Mouse (Mus musculus) granulocyte monocyte progenitor cell, adult 5-6 weeks (primary cell): ENCODE measurements around the gene Gjb3. TPM values are rescaled to one million over a fixed set of nuclear protein-coding genes. Genes with fewer than 3 reads are reported as not detected.

Experiments
- ATAC-seq: replicated peaks from 2 replicates; pipeline ENCODE4 v1.8.0; 2016; ENCODE audit warnings: mild to moderate bottlenecking, moderate TSS enrichment, inconsistent platforms; ENCODE audit not compliant: poor library complexity, severe bottlenecking
- total RNA-seq, 2 experiments: library from RNA; stranded (forward) in 1 of 2; stranded (reverse) in 1 of 2; fragments of 200-712, 200-1000 nt in 1 of 2; fragments of >200 nt in 1 of 2; fragmentation: Nextera tagmentation in 1 of 2; gene quantifications; 2 replicates each; pipeline ENCODE4 v1.2.3; 2014 to 2017

The Gjb3 gene
- total RNA-seq (2014; fragmentation: Nextera tagmentation) = not detected in 2 replicates
- 0.69 and 0.82 TPM in 2 replicates for total RNA-seq (2017)

DNA sequence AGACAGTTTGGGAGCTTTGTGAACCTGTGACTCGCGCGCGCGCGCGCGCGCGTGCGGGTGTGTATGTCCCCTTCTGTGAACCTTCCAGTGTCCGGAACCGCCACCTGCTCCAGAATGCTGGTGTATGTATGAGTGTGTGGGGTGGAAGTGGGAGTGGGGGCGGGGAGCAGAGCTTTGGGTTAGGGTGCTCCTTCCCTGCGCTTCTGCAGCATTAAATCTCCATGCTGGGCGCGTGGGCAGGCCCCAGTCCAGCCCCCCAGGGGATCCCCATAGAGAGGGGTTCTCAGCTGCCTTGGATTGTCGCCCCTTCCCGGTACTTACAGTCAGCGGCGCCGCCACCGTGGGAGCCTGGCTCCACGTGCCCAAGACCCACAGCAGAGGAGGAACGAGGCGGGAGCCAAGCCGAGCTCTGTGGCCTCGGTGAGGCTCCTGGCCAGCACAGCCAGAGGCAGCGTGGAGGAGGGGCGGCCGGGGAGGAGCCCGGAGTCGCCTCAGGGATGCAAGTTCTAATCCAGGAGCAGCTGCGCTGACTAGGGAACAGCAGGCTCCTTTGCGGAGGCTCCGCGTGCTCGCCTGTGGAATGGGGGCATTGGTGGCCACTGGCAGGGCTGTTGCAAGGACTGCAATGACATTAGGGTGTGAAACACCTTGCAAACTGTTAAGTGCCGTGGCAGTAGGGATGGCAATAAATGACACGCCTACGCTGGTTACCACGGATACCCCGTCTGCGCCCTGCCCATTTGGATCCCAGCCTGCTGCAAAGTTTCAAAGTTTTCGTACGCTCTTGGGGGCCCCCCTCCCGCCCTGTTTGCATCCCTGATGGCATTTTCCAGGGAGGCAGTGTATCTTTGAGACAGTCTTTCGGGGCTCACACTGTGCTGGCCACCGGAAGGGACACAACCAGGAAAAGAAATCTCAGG, at the start of gene Gjb3:
Gjb3 (minus strand) TSS at position 664 of the 920 bp plus-strand sequence.
- ATAC-seq = peak; percentile 16; the same call in 1 of the 2 replicates

DNA sequence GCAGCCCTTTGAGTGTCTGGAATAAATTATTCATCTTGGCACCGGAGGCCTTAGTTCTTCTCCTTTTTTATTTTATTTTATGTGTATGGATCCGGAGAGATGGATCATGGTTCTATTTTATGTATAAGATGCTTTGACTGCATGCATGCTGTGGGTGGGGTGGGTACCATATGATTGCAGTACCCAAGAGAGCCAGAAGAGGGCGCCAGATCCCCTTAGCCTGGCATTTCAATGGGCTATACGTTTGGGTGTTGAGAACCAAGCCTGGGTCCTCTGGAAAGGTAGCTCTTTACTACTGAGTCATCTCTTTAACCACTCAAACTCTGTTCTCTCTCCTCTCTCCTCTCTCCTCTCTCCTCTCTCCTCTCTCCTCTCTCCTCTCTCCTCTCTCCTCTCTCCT, 46.7 kb upstream of the Gjb3 start:
- ATAC-seq = peak; percentile 48; the same call in 1 of the 2 replicates

DNA sequence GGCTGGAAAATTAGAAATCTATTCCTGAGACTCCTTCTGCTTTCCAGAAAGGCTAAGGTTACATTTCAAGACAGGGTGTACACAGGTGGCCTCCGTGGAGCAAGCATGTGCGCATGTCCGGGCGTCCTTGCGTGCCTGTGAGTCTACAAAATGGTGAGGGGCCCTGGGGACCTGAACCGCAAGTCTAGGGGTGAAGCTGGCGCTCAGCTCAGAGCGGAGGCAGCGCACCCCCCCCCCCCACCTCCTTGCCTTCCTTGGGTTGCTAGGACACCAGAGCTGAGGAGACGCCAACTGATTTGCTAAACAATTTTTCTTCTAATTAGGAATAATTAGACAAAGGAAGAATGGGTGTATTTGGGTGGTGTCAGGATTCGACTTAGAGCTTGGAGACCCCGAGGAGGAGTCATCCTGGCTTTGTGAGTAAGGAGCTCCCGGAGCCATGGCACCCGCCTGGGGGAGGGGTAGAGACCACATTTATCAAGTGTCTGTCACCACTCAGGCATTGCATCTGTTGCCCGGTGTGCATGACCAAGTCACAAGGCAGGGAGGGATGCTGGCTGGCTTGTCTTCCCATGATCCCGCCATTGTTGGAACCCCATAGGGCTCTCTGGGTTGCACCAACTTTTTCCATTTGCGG, 45.0 kb upstream of the Gjb3 start:
- no peak for ATAC-seq

- ATAC-seq = no peak
Observed at GRCm38 (mm10) chr4:127374645-127375044, 44.0 kb upstream of the Gjb3 start.

DNA sequence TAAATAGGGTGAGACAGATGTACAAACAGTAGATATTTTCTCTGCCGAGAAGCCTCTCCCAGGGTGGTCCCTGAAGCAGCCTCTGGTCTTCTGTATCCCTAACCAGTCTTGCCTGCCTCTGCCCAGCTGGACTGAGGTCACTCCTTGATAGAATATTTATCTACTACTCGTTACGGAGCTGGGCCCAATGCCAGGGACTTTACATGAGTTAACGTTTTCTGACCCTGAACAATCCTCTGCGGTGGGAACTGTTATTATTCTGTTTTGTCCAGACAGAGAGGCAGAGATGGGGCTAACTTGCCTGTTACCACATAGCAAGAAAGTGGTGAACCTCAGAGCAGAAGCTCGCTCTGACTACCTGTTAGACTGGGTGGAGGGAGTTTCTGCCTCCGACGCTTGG, 42.8 kb upstream of the Gjb3 start:
- no peak for ATAC-seq

DNA sequence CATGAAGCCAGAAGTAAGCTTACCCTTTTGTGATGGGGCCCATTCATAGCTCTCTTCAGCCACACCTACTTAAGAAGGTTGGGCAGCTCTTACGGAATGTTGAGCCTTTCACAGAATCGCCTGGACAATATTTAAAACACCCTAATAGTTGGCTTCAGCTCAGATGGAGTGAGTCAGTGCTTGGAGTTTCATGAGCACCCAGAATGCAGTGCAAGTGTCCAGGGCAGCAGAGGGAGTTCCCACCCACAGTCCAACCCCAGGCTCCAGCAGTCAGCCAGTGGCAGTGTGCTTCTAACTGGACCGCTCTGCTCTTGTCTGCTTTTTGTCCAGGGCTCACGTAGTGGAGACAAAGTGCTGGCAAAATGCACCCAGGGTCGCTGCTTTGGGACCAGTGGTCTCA, 40.9 kb upstream of the Gjb3 start:
- no peak for ATAC-seq

DNA sequence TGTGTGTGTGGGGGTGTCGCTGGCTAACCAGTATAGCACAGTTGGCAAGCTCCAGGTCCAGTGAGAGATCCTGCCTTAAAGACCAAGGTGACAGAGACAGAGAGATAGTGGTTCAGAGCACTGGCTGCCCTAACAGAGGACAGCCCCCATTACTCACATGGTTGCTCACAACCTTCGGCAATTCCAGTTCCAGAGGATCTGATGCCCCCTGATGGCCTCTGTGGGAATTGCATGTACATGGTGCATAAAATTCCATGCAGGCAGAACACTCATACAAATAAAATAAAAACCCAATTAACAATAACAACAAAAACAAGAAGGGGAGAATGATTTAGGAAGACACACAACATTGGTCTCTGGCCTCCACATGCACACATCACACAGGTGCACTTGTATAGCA, 39.8 kb upstream of the Gjb3 start:
- ATAC-seq = peak; percentile 65

DNA sequence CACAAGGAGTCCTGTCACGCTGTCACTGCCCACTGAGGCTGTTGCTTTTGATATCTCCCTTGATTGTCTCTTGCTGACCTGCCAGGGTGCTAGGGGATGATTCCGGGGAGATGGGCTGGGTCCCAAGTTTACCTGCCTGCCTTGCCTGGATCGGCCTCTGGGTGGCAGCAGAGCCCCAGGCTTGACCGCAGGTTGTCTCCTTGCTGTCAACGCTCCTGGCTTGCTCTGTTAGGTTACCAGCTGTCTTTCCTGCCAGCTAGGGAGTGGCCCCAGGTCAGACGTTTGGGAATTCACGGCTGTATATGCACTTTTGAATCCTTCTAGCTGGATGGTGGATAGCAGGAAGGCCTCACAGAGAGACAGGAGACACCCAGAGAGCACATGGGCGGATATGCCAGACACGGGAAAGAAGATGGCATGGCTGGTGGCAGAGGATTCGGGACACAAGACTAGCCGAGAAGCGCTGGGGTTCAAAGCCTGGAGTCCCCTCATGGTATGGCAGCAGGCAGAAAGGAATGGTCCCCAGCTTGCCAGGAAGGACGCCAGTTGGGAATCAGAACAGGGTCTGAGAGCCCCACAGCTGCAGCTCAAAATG, 37.8 kb upstream of the Gjb3 start:
- ATAC-seq = peak; percentile 89

DNA sequence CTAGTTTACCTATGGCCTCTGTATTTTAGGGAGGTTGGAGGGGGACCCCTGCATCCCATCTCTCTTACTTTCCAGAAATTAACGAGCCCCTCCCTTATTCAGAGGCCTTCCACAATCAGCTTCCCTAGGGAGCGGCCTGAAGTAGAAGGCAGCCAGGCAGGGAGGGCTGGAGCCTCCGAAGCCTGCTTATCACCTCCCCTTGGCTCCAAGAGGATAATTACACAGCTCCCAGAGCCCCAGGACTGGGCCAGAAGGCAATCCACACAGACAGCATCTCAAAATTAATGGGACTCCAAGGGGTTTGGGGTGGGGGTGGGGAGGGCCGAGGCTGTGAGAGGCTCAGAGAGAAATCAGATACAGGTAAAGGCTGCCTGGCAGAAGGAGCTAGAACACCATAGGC, 35.2 kb upstream of the Gjb3 start:
- no peak for ATAC-seq

- no peak for ATAC-seq
Observed at GRCm38 (mm10) chr4:127365433-127365832, 34.8 kb upstream of the Gjb3 start.

- ATAC-seq = no peak
Observed at GRCm38 (mm10) chr4:127364431-127364830, 33.8 kb upstream of the Gjb3 start.

GRCm38 (mm10) chr4:127363331-127363730, 32.7 kb upstream of the Gjb3 start:
- ATAC-seq = 0 out of 2 replicates have a peak, but pooled peaks have one; percentile 34

GRCm38 (mm10) chr4:127362520-127362919, 31.9 kb upstream of the Gjb3 start:
- peak; percentile 38 for ATAC-seq

- ATAC-seq = no peak
Observed at GRCm38 (mm10) chr4:127358018-127358417, 27.4 kb upstream of the Gjb3 start, which contains the start of gene Gjb5. Gene Gjb5, minus strand, starts transcription at chr4:127358181.

DNA sequence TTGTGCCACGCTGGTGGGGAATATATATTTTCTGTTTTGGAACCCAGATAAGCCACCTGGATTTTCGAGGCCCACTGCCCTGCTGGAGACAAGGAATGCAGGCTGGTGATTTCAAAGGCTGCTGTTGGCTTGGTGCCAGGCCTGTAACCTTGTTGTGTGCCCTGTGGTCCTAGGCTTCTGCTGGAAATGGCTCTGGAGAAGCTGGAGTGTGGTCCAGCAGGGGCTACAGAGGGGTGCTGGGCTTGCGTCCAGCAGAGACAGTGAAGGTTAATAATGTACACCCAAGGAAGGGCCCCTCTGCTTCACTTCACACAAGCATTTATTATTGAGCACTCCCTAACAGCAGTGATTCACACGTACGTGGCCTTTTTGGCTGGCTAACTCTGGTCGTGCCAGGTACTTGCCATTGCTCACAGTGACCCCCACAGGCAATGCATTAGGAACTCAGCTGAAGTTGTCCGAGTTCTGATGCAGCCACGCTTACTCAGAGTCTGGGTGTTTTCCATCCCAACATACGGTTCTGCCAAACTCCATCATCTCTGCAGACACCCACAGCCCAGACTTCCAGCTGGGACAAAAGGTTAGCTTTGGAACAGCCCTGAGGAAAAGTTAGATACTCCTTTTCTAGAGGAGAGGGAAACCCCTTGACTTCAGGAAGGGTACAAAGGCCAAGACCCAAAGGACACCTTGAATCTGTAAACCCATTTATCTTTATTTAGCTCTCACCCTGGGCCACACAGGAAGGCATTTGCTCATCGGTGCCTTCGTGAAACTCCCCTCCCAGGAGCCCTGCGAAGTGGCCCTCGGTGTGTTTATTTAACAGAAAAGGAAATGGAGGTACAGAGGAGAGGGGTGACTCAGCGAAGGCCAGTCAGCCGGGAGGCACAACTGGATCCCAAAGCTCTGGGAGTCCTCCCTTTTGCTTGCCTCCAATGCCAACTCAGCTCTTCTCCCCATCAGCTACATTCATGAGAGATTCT, 24.2 kb upstream of the Gjb3 start:
- no peak for ATAC-seq

DNA sequence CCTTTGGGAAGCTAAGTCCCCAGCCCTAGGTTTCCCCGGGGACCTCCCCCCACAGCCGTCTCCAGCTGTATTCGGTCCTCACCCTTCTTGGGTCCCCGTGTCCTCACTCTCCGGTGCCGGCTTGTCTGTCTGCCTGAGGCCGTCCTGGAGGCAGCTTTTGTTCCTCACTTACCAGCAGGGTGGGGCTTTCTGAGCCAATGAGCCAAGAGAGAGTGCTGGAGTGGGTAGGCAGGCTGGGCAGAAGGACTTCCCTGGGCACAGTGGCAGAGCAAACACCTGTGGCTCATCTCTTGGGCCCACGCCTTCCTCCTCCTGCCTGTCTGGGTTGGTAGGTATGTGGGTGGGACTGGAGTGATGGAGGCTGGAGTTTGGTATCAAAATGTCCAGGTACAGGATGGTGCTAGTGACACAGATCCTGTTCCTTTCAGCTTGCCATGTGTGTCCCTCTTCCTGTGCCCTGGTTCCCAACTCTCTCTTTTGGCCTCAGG, 23.4 kb upstream of the Gjb3 start, which contains the start of gene Gjb4:
Gjb4 (minus strand) TSS at position 131 of the 488 bp plus-strand sequence.
- ATAC-seq = no peak

DNA sequence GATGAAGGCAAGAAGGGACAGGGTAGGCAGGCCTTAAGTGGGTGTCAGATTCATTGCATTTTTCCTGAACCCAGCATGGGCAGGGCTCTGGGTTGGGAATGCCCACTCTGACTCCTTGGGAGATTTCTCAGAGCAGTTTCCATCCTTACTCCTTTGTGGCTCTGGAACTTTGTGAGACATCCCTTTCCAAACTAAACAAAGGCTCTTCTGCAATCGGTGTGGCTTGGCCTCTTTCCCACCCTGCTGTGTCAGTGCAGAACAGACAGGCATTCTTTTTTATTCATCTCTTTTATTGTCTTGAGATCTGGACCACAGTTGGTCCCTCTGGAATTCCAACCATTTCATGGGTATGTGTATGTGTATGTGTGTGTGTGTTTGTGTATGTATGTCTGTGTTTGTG, 21.9 kb upstream of the Gjb3 start:
- ATAC-seq = no peak

DNA sequence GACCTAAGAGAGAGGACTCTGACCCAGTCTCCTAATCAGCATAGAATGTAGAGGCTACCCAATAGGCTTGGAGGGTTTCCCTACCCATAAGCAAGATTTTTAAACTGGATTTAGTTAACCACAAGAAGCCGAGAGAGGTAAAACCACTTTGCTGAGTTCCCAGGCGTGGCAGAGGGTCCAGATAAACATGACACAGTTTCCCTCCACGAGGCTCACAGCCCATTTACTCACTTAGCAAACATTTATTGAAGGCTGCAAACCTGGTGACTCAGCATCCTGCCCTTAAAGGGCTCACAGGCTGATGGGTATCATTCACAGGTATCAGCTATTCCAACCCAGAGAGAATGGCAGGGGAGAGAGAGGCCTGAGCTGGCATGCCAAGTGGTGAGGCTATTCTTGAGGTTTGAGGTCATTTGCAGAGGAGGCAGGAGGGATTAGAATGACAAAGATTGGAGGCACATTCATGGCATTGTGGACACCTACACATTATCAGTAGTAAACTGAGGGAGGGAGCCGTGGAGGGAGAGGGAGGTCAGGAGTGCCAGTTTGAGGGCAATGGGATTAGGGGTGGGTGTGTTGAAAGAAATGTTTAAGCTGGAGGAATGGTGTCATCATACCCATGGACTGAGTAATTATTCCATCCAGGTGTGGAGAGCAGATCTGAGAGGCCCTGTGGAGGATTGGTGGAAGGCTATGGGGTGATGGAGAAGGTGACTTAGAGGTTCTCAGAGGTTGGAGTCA, 19.1 kb upstream of the Gjb3 start:
- no peak for ATAC-seq

DNA sequence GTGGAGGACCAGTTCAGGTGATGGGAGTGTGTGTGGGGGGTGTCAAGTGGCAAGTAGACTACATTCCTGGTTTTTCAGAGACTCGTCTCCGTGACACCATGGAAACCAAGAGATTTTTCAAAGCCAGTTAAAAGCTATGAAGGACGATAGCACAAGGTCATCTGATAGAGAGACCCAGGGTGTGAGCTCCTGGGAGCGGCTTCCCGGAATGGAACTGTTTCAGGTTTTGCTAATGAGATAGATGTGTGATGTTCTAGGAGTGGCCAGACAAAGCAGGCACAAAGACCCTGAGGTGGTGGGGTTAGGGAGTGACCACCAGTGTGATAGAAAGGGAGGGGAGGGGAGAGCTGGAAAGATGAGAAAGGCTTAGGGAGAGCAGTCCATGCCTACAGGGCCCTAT, 14.4 kb upstream of the Gjb3 start:
- ATAC-seq = no peak
